Mouse (Mus musculus): ENCODE data around the gene Defb36. TPM values are rescaled to one million over a fixed set of nuclear protein-coding genes. Genes with fewer than 3 reads are reported as not detected.

Defb36 gene
- polyA plus RNA-seq, 1 experiment from 2014 or later, result not detected

GRCm38 (mm10) chr2:152599299-152599698 is 4.8 kb upstream of the Defb36 start, which contains the start of gene Defb45:
TSS of gene Defb45 (minus strand) at chr2:152599399.
- H3K27me3 ChIP-seq (replicated peaks; ENCODE audit: insufficient read depth, low read length), result no peaks in the 10 kb centered on the region
- no peaks in the 10 kb centered on the region for H3K36me3 ChIP-seq (ENCODE audit: insufficient read depth, low read length)
- no peaks in the 10 kb centered on the region for H3K9me3 ChIP-seq (ENCODE audit: low read length)
- no peak within 1 kb of the TSS for H3K4me3 ChIP-seq (ENCODE audit: low read depth, low read length)
- no peaks in the 10 kb centered on the region for H3K4me1 ChIP-seq (ENCODE audit: insufficient read depth, low read depth, low read length)
- ATAC-seq (no peak), DNase-seq (ENCODE audit: low spot score) (no peak)
- WGBS, result 55% methylated on average over 7 of the region's 7 CpGs
- H3K27ac ChIP-seq (ENCODE audit: low read length), result no peak within 1 kb of the TSS
- TF ChIP-seq EP300 (IDR thresholded peaks at IDR 0.05) (no peak), CTCF (IDR thresholded peaks at IDR 0.05) (no peak)
- no peak within 1 kb of the TSS for H3K9ac ChIP-seq (replicated peaks; ENCODE audit: low read depth)
- no peak within 1 kb of the TSS for H3K4me2 ChIP-seq (replicated peaks; ENCODE audit: low read depth, low read length)

GRCm38 (mm10) chr2:152600076-152600475 is 4.1 kb upstream of the Defb36 start:
- Histone ChIP-seq H3K4me3 (ENCODE audit: low read depth, low read length) (no peak overlapping the region), H3K4me1 (ENCODE audit: insufficient read depth, low read depth, low read length) (no peaks in the 10 kb centered on the region), H3K36me3 (ENCODE audit: insufficient read depth, low read length) (no peaks in the 10 kb centered on the region), H3K27ac (ENCODE audit: low read length) (no peak overlapping the region), H3K4me2 (replicated peaks; ENCODE audit: low read depth, low read length) (no peak overlapping the region), H3K27me3 (replicated peaks; ENCODE audit: insufficient read depth, low read length) (no peaks in the 10 kb centered on the region), H3K9me3 (ENCODE audit: low read length) (no peaks in the 10 kb centered on the region), H3K9ac (replicated peaks; ENCODE audit: low read depth) (no peak overlapping the region)
- TF ChIP-seq CTCF (IDR thresholded peaks at IDR 0.05), result no peak
- TF ChIP-seq EP300 (IDR thresholded peaks at IDR 0.05), result no peak
- 68% methylated on average over 6 of the region's 6 CpGs for WGBS
- ATAC-seq (no peak), DNase-seq (ENCODE audit: low spot score) (no peak)

GRCm38 (mm10) chr2:152601275-152601960 is 2.7 kb upstream of the Defb36 start:
- DNase-seq (ENCODE audit: low spot score), result peak; percentile 18
- Histone ChIP-seq H3K27me3 (replicated peaks; ENCODE audit: insufficient read depth, low read length) (no peaks in the 10 kb centered on the region), H3K27ac (ENCODE audit: low read length) (no peak overlapping the region), H3K4me2 (replicated peaks; ENCODE audit: low read depth, low read length) (no peak overlapping the region), H3K36me3 (ENCODE audit: insufficient read depth, low read length) (no peaks in the 10 kb centered on the region), H3K9me3 (ENCODE audit: low read length) (no peaks in the 10 kb centered on the region), H3K4me3 (ENCODE audit: low read depth, low read length) (no peak overlapping the region), H3K4me1 (ENCODE audit: insufficient read depth, low read depth, low read length) (no peaks in the 10 kb centered on the region), H3K9ac (replicated peaks; ENCODE audit: low read depth) (no peak overlapping the region)
- TF ChIP-seq CTCF (IDR thresholded peaks at IDR 0.05), result peak; percentile 34; the same call in 1 of the 2 replicates
- no peak for TF ChIP-seq EP300 (IDR thresholded peaks at IDR 0.05)
- 67% methylated on average over 4 of the region's 4 CpGs for WGBS
- ATAC-seq, result no peak

- Histone ChIP-seq H3K9me3 (ENCODE audit: low read length) (no peaks in the 10 kb centered on the region), H3K36me3 (ENCODE audit: insufficient read depth, low read length) (no peaks in the 10 kb centered on the region), H3K4me1 (ENCODE audit: insufficient read depth, low read depth, low read length) (no peaks in the 10 kb centered on the region), H3K4me3 (ENCODE audit: low read depth, low read length) (no peak overlapping the region), H3K4me2 (replicated peaks; ENCODE audit: low read depth, low read length) (no peak overlapping the region), H3K9ac (replicated peaks; ENCODE audit: low read depth) (no peak overlapping the region), H3K27ac (ENCODE audit: low read length) (no peak overlapping the region), H3K27me3 (replicated peaks; ENCODE audit: insufficient read depth, low read length) (no peaks in the 10 kb centered on the region)
- DNase-seq (ENCODE audit: low spot score), result no peak
- WGBS, result 32% methylated on average over 6 of the region's 6 CpGs
- no peak for TF ChIP-seq CTCF (IDR thresholded peaks at IDR 0.05)
- no peak for TF ChIP-seq EP300 (IDR thresholded peaks at IDR 0.05)
- no peak for ATAC-seq
Measured at GRCm38 (mm10) chr2:152607746-152608145, 3.6 kb downstream of the Defb36 start.

- TF ChIP-seq EP300 (IDR thresholded peaks at IDR 0.05) (no peak), CTCF (IDR thresholded peaks at IDR 0.05) (no peak)
- Histone ChIP-seq H3K4me3 (ENCODE audit: low read depth, low read length) (no peak overlapping the region), H3K36me3 (ENCODE audit: insufficient read depth, low read length) (no peaks in the 10 kb centered on the region), H3K9ac (replicated peaks; ENCODE audit: low read depth) (no peak overlapping the region), H3K4me1 (ENCODE audit: insufficient read depth, low read depth, low read length) (no peaks in the 10 kb centered on the region), H3K4me2 (replicated peaks; ENCODE audit: low read depth, low read length) (no peak overlapping the region), H3K9me3 (ENCODE audit: low read length) (no peaks in the 10 kb centered on the region), H3K27me3 (replicated peaks; ENCODE audit: insufficient read depth, low read length) (no peaks in the 10 kb centered on the region), H3K27ac (ENCODE audit: low read length) (no peak overlapping the region)
- WGBS, result 92% methylated on average over 1 of the region's 1 CpGs
- DNase-seq (ENCODE audit: low spot score) (no peak), ATAC-seq (no peak)
Measured at GRCm38 (mm10) chr2:152608719-152609118, 4.6 kb downstream of the Defb36 start.

GRCm38 (mm10) chr2:152612193-152612592 is 8.1 kb downstream of the Defb36 start:
- no peak overlapping the region for H3K4me3 ChIP-seq (ENCODE audit: low read depth, low read length)
- H3K9me3 ChIP-seq (ENCODE audit: low read length), result no peaks in the 10 kb centered on the region
- H3K27ac ChIP-seq (ENCODE audit: low read length), result no peak overlapping the region
- no peaks in the 10 kb centered on the region for H3K27me3 ChIP-seq (replicated peaks; ENCODE audit: insufficient read depth, low read length)
- no peak overlapping the region for H3K4me2 ChIP-seq (replicated peaks; ENCODE audit: low read depth, low read length)
- H3K4me1 ChIP-seq (ENCODE audit: insufficient read depth, low read depth, low read length), result no peaks in the 10 kb centered on the region
- TF ChIP-seq CTCF (IDR thresholded peaks at IDR 0.05), result no peak
- no peak for TF ChIP-seq EP300 (IDR thresholded peaks at IDR 0.05)
- ATAC-seq (no peak), DNase-seq (ENCODE audit: low spot score) (no peak)
- 33% methylated on average over 7 of the region's 8 CpGs for WGBS
- no peaks in the 10 kb centered on the region for H3K36me3 ChIP-seq (ENCODE audit: insufficient read depth, low read length)
- H3K9ac ChIP-seq (replicated peaks; ENCODE audit: low read depth), result no peak overlapping the region

Data from lung, postnatal 0 days (tissue).